Mouse (Mus musculus) lung, postnatal 0 days (tissue): ENCODE results near the gene Spag6.

Source experiments
- CTCF ChIP-seq: IDR thresholded peaks from 2 replicates; pipeline ENCODE4 v1.5.1; 2016; ENCODE audit warnings: antibody characterized with exemption, mild to moderate bottlenecking
- EP300 ChIP-seq: IDR thresholded peaks from 2 replicates; pipeline ENCODE4 v1.6.1; 2016; ENCODE audit warnings: antibody characterized with exemption, mild to moderate bottlenecking, control low read depth

DNA sequence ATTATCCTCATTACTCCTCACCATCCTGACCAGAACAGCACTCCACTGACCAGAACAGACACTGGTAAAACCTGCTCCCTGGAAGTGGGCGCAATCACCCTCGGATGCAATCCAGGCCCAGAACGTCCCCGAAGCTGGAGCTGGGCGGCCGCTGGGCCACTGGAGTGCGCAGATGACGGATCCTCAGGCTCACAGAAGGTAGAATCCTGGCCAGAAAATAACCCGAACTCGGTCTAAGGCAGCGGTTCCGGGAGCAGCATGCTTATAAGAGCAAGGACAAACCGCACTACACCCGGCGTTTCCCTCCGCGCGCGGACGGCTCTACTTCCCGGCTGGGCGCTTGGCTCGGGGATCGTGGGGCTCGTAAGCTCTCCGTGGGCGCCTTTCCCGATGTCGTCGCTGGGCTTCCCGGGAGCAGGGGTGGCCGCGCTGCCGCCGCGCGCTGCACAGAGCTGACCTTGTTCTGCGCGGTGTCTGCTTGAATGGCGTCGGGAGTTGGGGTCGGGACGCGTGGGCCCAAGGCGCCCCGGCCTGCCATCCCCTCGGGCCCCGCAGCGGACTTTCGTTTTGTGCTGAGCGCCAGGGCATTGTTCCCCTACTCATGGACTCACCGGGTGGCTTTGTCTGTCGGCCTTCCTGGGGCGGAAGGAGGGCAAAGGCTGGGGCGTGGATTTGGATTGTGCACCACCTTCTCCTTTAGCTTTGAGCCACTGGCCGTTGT lies 73.1 kb downstream of the Spag6 start:
- TF ChIP-seq CTCF (peak; percentile 9; the same call in 1 of the 2 replicates), EP300 (no peak)
